Mouse (Mus musculus): ENCODE measurements around the gene Rhbdf1. TPM values are rescaled to one million over a fixed set of nuclear protein-coding genes. Genes with fewer than 3 reads are reported as not detected.
A peak's percentile ranks its signal among the peaks of the same experiment; 100 is the strongest.

Gene Rhbdf1
- polyA plus RNA-seq, 1 experiment = 4.7 TPM

GRCm38 (mm10) chr11:32242209-32242608, 20.1 kb upstream of the Rhbdf1 start:
- no peaks in the 10 kb centered on the region for H3K4me1 ChIP-seq (ENCODE audit: control insufficient read depth, insufficient read depth, low read length)
- no peak overlapping the region for H3K4me3 ChIP-seq (ENCODE audit: insufficient read depth, low read length)
- no peak for TF ChIP-seq POLR2A (IDR thresholded peaks at IDR 0.05; ENCODE audit: borderline replicate concordance, low read depth, low read length)
- no peak for TF ChIP-seq CTCF (IDR thresholded peaks at IDR 0.05; ENCODE audit: low read depth, low read length)
- H3K27ac ChIP-seq (ENCODE audit: insufficient read depth, low read depth, low read length) = no peak overlapping the region

DNA sequence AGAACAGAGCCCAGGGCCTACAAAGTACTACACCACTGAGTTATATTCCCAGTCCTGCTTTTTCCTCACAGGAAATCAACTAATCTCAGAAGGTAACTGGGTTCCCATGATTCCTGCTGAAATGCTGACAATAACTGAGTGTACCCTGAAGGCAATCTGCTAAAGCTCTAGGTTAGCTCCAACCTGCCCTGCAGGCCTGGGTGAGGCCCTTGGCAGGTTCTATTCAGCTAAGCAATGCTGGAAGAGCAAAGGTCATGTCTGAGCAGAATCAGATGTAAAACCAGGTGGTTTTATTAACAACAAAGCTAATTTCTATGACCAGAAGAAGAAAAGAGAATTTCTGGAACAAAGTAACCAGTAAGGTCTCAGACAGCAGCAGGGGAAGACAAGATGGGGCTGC, 19.3 kb upstream of the Rhbdf1 start:
- H3K4me1 ChIP-seq (ENCODE audit: control insufficient read depth, insufficient read depth, low read length) = no peaks in the 10 kb centered on the region
- TF ChIP-seq CTCF (IDR thresholded peaks at IDR 0.05; ENCODE audit: low read depth, low read length) (no peak), POLR2A (IDR thresholded peaks at IDR 0.05; ENCODE audit: borderline replicate concordance, low read depth, low read length) (no peak)
- H3K27ac ChIP-seq (ENCODE audit: insufficient read depth, low read depth, low read length) = no peak overlapping the region
- H3K4me3 ChIP-seq (ENCODE audit: insufficient read depth, low read length) = no peak overlapping the region

DNA sequence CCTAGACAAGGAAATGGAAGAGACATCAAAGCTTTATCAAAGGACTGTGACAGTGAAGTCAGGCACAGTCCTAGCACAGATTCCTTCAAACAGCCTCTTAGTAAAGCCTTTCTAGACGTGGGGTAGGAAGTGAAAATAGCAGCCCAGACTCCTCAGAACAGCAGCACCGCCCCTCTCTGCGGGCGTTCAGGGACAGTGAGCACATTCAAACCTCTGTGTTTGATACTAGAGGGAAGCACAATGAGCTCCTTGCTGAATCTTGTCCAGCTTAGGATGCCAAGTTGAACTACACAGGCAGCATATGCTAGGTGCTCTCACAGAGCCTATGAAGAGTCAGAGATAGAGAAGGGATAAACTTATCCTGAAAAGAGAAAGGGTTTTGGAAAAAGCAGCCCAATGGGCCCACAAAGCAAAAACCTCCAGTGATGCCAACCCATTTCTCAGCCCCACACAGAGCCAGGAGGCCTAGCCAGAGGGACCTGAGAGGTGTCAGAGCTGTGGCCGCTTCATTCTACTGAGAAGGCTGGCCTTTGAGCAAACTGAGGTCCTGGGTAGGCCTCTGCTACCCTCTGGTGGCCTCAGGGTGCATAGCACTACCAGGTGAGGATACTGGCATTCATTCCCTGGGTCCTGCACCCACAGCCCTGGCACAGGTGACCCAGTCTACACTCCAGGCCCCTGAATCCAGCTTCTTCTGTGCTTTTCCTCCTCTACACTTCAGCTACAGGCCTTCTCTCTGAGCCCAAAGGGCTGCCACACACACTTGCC, 16.2 kb upstream of the Rhbdf1 start:
- Histone ChIP-seq H3K4me1 (ENCODE audit: control insufficient read depth, insufficient read depth, low read length) (no peaks in the 10 kb centered on the region), H3K27ac (ENCODE audit: insufficient read depth, low read depth, low read length) (no peak overlapping the region), H3K4me3 (ENCODE audit: insufficient read depth, low read length) (no peak overlapping the region)
- peak; percentile 94 for TF ChIP-seq CTCF (IDR thresholded peaks at IDR 0.05; ENCODE audit: low read depth, low read length)
- no peak for TF ChIP-seq POLR2A (IDR thresholded peaks at IDR 0.05; ENCODE audit: borderline replicate concordance, low read depth, low read length)

DNA sequence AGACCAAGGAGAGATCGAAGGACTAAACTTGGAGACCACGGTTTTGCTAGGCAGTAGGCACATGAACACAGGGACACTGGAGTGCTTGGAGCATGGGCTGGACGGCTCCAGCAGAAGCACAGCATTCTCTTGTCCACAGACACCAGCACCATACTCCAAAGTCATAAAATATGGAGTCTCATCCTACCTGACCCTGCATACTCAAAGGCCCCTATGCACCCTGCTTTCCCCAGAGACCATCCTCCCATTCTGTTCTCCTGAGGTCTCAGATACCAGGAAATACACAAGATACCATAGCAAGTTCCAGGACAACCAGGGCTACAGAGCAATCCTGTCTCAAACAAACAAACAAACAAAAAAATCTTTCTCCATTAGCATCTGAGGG, 15.3 kb upstream of the Rhbdf1 start:
- no peak overlapping the region for H3K4me3 ChIP-seq (ENCODE audit: insufficient read depth, low read length)
- no peak for TF ChIP-seq POLR2A (IDR thresholded peaks at IDR 0.05; ENCODE audit: borderline replicate concordance, low read depth, low read length)
- no peak for TF ChIP-seq CTCF (IDR thresholded peaks at IDR 0.05; ENCODE audit: low read depth, low read length)
- H3K27ac ChIP-seq (ENCODE audit: insufficient read depth, low read depth, low read length) = no peak overlapping the region
- H3K4me1 ChIP-seq (ENCODE audit: control insufficient read depth, insufficient read depth, low read length) = no peaks in the 10 kb centered on the region

DNA sequence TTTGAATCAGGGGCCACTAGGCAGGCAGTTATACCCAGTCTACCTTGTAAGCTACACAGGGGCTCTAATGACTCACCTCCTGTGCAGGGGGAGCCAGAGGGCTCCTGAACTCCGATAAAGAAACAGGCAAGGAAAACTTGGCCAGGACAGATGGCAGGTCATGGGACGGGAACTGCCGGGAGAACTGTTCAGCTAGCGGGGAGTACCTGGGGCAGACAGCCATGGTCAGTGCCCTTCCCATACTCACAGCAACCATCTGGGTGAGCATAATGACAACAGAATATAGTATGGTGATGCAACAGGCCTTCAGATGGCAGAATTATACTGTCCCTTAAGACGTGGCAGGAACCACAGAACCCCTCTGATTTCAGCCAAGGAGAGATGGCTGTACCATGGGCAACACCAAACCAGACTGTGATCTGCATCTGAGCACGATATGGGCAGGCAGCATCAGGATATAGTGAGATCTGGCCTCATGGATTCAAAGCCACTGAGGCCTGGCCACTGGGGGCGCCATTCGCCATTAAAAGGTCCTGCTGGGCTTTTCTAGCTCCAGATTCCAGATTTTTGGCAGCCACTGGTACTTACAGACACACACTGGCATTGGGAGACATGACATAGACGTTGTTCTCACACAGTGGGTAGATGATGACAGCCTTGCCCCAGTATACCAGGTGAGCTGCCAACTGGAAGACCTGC, 14.8 kb upstream of the Rhbdf1 start:
- Histone ChIP-seq H3K4me3 (ENCODE audit: insufficient read depth, low read length) (no peak overlapping the region), H3K4me1 (ENCODE audit: control insufficient read depth, insufficient read depth, low read length) (no peaks in the 10 kb centered on the region), H3K27ac (ENCODE audit: insufficient read depth, low read depth, low read length) (no peak overlapping the region)
- TF ChIP-seq POLR2A (IDR thresholded peaks at IDR 0.05; ENCODE audit: borderline replicate concordance, low read depth, low read length) = no peak
- peak; percentile 90 for TF ChIP-seq CTCF (IDR thresholded peaks at IDR 0.05; ENCODE audit: low read depth, low read length)

DNA sequence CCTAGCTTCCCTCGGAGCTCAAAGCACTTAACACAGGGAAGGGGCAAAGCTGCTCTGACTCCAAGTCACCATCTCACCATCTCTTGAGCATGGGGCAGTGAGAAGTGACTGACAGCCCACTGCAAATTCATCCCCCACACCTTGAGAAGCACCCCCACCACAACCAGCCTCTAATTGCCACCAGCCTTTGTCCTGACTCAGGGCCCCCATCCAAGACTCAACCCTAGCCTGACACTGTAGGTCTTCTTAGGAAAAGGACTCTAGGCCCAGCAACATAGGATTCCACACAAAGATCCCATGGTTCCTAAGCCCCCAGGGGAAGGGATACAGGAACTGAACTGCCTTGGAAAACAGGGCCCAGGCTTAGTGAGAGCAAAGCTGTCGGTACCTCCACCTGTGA, 14.0 kb upstream of the Rhbdf1 start:
- H3K27ac ChIP-seq (ENCODE audit: insufficient read depth, low read depth, low read length) = no peak overlapping the region
- no peak overlapping the region for H3K4me3 ChIP-seq (ENCODE audit: insufficient read depth, low read length)
- no peak for TF ChIP-seq CTCF (IDR thresholded peaks at IDR 0.05; ENCODE audit: low read depth, low read length)
- no peak for TF ChIP-seq POLR2A (IDR thresholded peaks at IDR 0.05; ENCODE audit: borderline replicate concordance, low read depth, low read length)
- H3K4me1 ChIP-seq (ENCODE audit: control insufficient read depth, insufficient read depth, low read length) = peaks cover 6% of the 10 kb centered on the region

DNA sequence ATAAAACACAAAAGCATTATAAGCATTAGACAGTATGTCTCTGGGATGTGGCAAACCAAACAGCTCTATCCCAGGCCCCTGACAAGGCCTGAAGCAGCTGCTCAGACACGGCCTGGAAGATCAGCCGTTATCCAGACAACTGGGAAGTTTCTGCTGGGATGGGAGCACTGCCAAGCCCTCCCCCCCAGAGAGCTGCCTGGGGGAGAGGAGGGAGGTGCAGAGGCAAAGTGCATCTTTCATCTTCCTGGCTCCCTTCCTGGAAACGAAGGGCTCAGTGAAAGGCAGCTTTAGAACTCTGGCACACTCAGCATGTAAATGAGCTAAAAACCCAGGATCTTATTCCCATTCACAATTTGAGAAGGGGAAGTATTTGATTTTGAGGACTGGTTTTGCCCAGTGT, 13.5 kb upstream of the Rhbdf1 start:
- Histone ChIP-seq H3K27ac (ENCODE audit: insufficient read depth, low read depth, low read length) (no peak overlapping the region), H3K4me3 (ENCODE audit: insufficient read depth, low read length) (no peak overlapping the region)
- TF ChIP-seq POLR2A (IDR thresholded peaks at IDR 0.05; ENCODE audit: borderline replicate concordance, low read depth, low read length) = no peak
- TF ChIP-seq CTCF (IDR thresholded peaks at IDR 0.05; ENCODE audit: low read depth, low read length) = no peak

GRCm38 (mm10) chr11:32234816-32235485, 12.9 kb upstream of the Rhbdf1 start:
- no peak for TF ChIP-seq POLR2A (IDR thresholded peaks at IDR 0.05; ENCODE audit: borderline replicate concordance, low read depth, low read length)
- TF ChIP-seq CTCF (IDR thresholded peaks at IDR 0.05; ENCODE audit: low read depth, low read length) = no peak
- Histone ChIP-seq H3K4me1 (ENCODE audit: control insufficient read depth, insufficient read depth, low read length) (peaks cover 12% of the 10 kb centered on the region), H3K27ac (ENCODE audit: insufficient read depth, low read depth, low read length) (no peak overlapping the region)

More for the DNA sequence above, 13.5 kb upstream of the Rhbdf1 start:
- H3K4me1 ChIP-seq (ENCODE audit: control insufficient read depth, insufficient read depth, low read length) = peaks cover 9% of the 10 kb centered on the region

GRCm38 (mm10) chr11:32233895-32234294, 11.8 kb upstream of the Rhbdf1 start:
- peaks cover 12% of the 10 kb centered on the region for H3K4me1 ChIP-seq (ENCODE audit: control insufficient read depth, insufficient read depth, low read length)
- TF ChIP-seq POLR2A (IDR thresholded peaks at IDR 0.05; ENCODE audit: borderline replicate concordance, low read depth, low read length) = no peak
- TF ChIP-seq CTCF (IDR thresholded peaks at IDR 0.05; ENCODE audit: low read depth, low read length) = no peak
- no peak overlapping the region for H3K4me3 ChIP-seq (ENCODE audit: insufficient read depth, low read length)
- H3K27ac ChIP-seq (ENCODE audit: insufficient read depth, low read depth, low read length) = no peak overlapping the region

More at GRCm38 (mm10) chr11:32234816-32235485, 12.9 kb upstream of the Rhbdf1 start:
- H3K4me3 ChIP-seq (ENCODE audit: insufficient read depth, low read length) = no peak overlapping the region

- Histone ChIP-seq H3K27ac (ENCODE audit: insufficient read depth, low read depth, low read length) (no peak overlapping the region), H3K4me3 (ENCODE audit: insufficient read depth, low read length) (no peak overlapping the region), H3K4me1 (ENCODE audit: control insufficient read depth, insufficient read depth, low read length) (peaks cover 12% of the 10 kb centered on the region)
- TF ChIP-seq POLR2A (IDR thresholded peaks at IDR 0.05; ENCODE audit: borderline replicate concordance, low read depth, low read length) = no peak
- TF ChIP-seq CTCF (IDR thresholded peaks at IDR 0.05; ENCODE audit: low read depth, low read length) = no peak
Measured at GRCm38 (mm10) chr11:32232848-32233247, 10.7 kb upstream of the Rhbdf1 start.

Measured in bone marrow macrophage, adult 2 months (primary cell).